Mouse (Mus musculus): Measurements from ENCODE around the gene Dennd2c.

- TF ChIP-seq CTCF (IDR thresholded peaks at IDR 0.05; ENCODE audit: control insufficient read depth, insufficient read depth, insufficient read length) (no peak), USF1 (IDR thresholded peaks at IDR 0.05; ENCODE audit: low read depth) (no peak), MYOD1 (IDR thresholded peaks at IDR 0.05; ENCODE audit: control insufficient read depth, insufficient read length, low read depth) (no peak), MAX (IDR thresholded peaks at IDR 0.05) (no peak)
Measured at GRCm38 (mm10) chr3:103142366-103142765, 40.0 kb downstream of the Dennd2c start.

Data from C2C12 (cell line).